Mouse (Mus musculus) lung, postnatal 0 days (tissue): Measurements from ENCODE around the gene Ugt1a5. TPM values are rescaled to one million over a fixed set of nuclear protein-coding genes. Genes with fewer than 3 reads are reported as not detected.

Source experiments
- ATAC-seq: fragments of 200-750 bp; cut with Nextera tagmentation; 2 replicates; pipeline ENCODE4 v1.8.0; 2017; ENCODE audit warnings: moderate library complexity
- DNase-seq: peaks from one replicate; pipeline ENCODE4 v3.0.0-alpha.2; 2016; ENCODE audit warnings: low spot score
- H3K27ac ChIP-seq: fragments of 300-500 bp; sonication (generic); 2 replicates; pipeline ENCODE4 v1.5.1; 2014; ENCODE audit warnings: antibody characterized with exemption, mild to moderate bottlenecking, low read length, mixed read lengths
- H3K27me3 ChIP-seq: fragments of 300-500 bp; sonication (generic); replicated peaks from 2 replicates; pipeline ENCODE4 v1.6.1; 2014; ENCODE audit warnings: low read length, mixed read lengths; ENCODE audit not compliant: insufficient read depth
- H3K36me3 ChIP-seq: fragments of 300-500 bp; sonication (generic); 2 replicates; pipeline ENCODE4 v1.6.1; 2014; ENCODE audit warnings: low read length, mixed read lengths; ENCODE audit not compliant: insufficient read depth
- H3K4me1 ChIP-seq: fragments of 300-500 bp; sonication (generic); 2 replicates; pipeline ENCODE4 v1.6.1; 2014; ENCODE audit warnings: antibody characterized with exemption, low read depth, low read length, mixed read lengths; ENCODE audit not compliant: insufficient read depth
- H3K4me2 ChIP-seq: fragments of 300-500 bp; sonication (generic); replicated peaks from 2 replicates; pipeline ENCODE4 v1.6.1; 2014; ENCODE audit warnings: low read depth, mild to moderate bottlenecking, low read length, moderate library complexity, mixed read lengths
- H3K4me3 ChIP-seq: fragments of 300-500 bp; sonication (generic); 2 replicates; pipeline ENCODE4 v1.5.1; 2014; ENCODE audit warnings: low read depth, low read length
- H3K9ac ChIP-seq: fragments of 300-500 bp; sonication (generic); replicated peaks from 2 replicates; pipeline ENCODE4 v1.6.1; 2014; ENCODE audit warnings: low read depth, mild to moderate bottlenecking
- H3K9me3 ChIP-seq: fragments of 300-500 bp; sonication (generic); 2 replicates; pipeline ENCODE4 v1.6.1; 2016; ENCODE audit warnings: low read length, mixed read lengths
- CTCF ChIP-seq: IDR thresholded peaks from 2 replicates; pipeline ENCODE4 v1.5.1; 2016; ENCODE audit warnings: antibody characterized with exemption, mild to moderate bottlenecking
- EP300 ChIP-seq: IDR thresholded peaks from 2 replicates; pipeline ENCODE4 v1.6.1; 2016; ENCODE audit warnings: antibody characterized with exemption, mild to moderate bottlenecking, control low read depth
- WGBS: fragments of 180-500 bp; shearing (Covaris S2); extraction: QIAGEN DNeasy Blood & Tissue Kit; methylation state at CpG from one replicate; pipeline ENCODE4 v1.1.7; 2014; 5-methylcytosine and 5-hydroxymethylcytosine counted together
- polyA plus RNA-seq: library from polyadenylated mRNA; unstranded; fragments of >200 nt; fragmentation: Nextera tagmentation; extraction: Ambion mirVana; gene quantifications from 2 replicates; pipeline ENCODE4 v1.2.1, GENCODE M21; 2015

Ugt1a5 gene
- polyA plus RNA-seq, 1 experiment from 2014 or later: not detected

DNA sequence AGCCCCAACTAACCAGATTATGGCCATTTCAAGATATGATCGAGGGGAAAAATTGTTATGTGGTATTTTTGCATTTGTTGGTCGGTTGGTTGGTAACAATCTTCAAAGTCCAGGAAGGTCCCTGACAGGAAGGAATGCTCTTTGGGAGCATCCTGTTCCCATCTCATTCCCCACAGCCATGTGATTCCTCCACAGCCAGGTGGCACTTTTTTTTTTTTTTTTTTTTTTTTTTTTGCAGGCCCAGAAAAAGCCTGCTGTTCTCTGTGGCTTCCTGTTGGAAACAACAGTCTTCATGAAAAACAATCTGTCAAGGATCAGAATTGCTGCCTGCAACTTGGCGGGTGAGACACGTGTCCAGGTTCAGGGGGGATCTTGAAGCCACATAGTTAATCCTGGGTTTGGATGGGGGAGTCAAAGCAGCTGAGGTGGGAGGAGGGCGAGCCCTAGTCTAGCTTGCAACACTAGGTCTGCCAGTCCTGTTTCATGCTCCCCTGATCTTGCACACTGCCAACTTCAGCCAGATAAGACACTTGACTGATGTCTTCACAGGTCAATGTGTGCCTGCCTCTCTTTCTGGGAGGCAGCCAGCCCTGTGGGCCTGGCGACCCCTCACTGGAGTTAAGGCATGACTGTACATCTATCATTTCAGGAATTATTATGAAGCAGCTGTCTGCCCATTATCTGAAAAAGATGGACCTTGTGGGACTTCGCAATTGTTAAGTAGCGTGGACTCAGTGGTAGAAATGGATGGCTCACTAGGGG is 93.2 kb downstream of the Ugt1a5 start:
- H3K27me3 ChIP-seq: no peaks in the 10 kb centered on the region
- peaks cover 13% of the 10 kb centered on the region for H3K9me3 ChIP-seq
- 0 out of 2 replicates have a peak, but pooled peaks cover 7% of the 10 kb centered on the region for H3K4me1 ChIP-seq
- no peak overlapping the region for H3K27ac ChIP-seq
- TF ChIP-seq CTCF: no peak
- no peak for TF ChIP-seq EP300
- peak; percentile 8 for ATAC-seq
- WGBS: 59% methylated on average over 8 of the region's 8 CpGs
- DNase-seq: no peak
- H3K4me3 ChIP-seq: no peak overlapping the region
- H3K36me3 ChIP-seq: peaks cover 30% of the 10 kb centered on the region
- H3K9ac ChIP-seq: no peak overlapping the region
- H3K4me2 ChIP-seq: no peak overlapping the region

DNA sequence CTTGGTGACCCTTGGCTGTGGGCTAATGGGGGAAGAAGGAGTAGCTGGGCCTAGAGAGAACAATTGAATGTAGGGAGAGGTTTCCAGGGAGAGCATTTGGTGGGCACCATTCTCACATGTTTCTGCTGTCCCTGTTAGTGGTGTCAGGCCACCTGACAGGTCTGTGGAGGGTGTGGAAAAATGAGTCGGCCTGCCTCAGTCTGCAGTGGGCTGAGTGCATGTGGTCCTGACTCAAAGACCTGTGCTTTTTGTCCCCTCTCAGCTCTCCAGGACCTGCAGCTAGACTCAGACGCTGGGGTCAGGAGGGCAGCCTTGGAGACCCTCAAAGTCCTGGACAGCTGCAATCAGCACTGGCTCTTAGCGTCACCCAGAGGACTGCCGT is 93.8 kb downstream of the Ugt1a5 start:
- Histone ChIP-seq H3K27me3 (no peaks in the 10 kb centered on the region), H3K4me3 (no peak overlapping the region), H3K9ac (no peak overlapping the region), H3K9me3 (peaks cover 9% of the 10 kb centered on the region), H3K4me2 (no peak overlapping the region), H3K4me1 (0 out of 2 replicates have a peak, but pooled peaks cover 7% of the 10 kb centered on the region), H3K27ac (no peak overlapping the region), H3K36me3 (peaks cover 36% of the 10 kb centered on the region)
- DNase-seq (no peak), ATAC-seq (peak; percentile 1)
- no peak for TF ChIP-seq EP300
- TF ChIP-seq CTCF: no peak
- 69% methylated on average over 4 of the region's 4 CpGs for WGBS

DNA sequence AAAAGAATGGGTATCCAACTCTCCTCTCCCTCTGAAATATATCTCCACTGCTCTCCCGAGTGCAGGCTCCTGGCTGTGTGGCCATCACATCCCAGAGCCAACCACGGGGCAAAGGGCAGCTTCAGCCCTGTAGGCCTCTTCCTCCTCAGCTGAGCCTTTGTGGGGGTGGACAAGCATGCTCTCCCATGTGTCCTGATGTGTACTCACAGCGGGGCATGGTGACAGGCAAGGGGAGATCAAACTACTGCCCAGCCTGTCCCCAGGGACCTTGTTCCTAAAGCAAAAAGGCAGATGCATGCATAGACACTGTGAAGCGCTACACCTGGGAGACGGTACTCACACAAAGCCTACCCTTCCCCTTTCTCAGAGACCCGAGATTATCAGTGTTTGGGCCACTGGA is 94.3 kb downstream of the Ugt1a5 start:
- no peaks in the 10 kb centered on the region for H3K27me3 ChIP-seq
- 0 out of 2 replicates have a peak, but pooled peaks cover 7% of the 10 kb centered on the region for H3K4me1 ChIP-seq
- no peak overlapping the region for H3K4me3 ChIP-seq
- DNase-seq (no peak), ATAC-seq (no peak; the same call in 1 of the 2 replicates)
- WGBS: 71% methylated on average over 6 of the region's 6 CpGs
- peaks cover 41% of the 10 kb centered on the region for H3K36me3 ChIP-seq
- TF ChIP-seq CTCF (no peak), EP300 (no peak)
- H3K4me2 ChIP-seq: no peak overlapping the region
- H3K9me3 ChIP-seq: peaks cover 7% of the 10 kb centered on the region
- H3K27ac ChIP-seq: no peak overlapping the region
- H3K9ac ChIP-seq: no peak overlapping the region

DNA sequence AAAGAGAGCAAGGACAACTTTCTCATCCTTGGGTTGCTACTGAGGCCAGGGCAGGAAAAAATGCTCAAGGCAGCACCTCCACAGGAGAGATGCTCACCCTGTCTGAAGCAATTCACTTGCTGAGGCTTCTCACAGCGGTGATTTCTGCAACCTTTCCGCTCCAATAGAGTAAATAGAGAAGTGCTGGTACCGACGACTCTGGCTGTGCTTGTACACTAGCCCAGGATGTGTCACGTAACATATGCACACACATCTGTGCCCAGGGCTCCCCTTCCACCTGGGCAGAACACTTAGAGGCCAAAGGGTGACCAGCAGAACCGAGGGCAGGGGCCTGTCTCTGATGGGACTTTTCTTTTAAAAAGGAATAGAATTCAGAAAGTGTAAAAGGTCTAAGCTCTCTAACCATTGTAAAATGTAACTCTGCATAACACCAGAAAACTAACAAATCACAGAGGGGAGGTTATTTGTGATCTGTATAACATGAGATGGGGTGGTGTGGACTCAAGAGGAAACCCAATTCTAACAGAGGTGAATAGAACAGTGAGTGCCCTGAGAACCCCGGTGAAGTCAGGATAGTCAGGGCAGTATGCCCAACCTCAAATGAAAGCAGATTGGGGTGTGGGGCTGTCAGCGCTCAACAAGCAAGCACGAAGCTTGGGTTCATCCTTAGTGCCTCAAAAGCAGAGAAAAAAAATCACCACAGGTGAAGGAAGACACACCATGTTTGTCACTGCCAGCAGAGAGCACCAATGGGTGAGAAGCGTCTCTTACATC is 95.0 kb downstream of the Ugt1a5 start:
- WGBS: 76% methylated on average over 10 of the region's 10 CpGs
- DNase-seq: no peak
- peaks cover 47% of the 10 kb centered on the region for H3K36me3 ChIP-seq
- H3K9ac ChIP-seq: no peak overlapping the region
- no peak overlapping the region for H3K27ac ChIP-seq
- no peak overlapping the region for H3K4me3 ChIP-seq
- no peak for ATAC-seq
- H3K27me3 ChIP-seq: no peaks in the 10 kb centered on the region
- H3K4me2 ChIP-seq: no peak overlapping the region
- no peak for TF ChIP-seq CTCF
- no peak for TF ChIP-seq EP300
- 0 out of 2 replicates have a peak, but pooled peaks cover 7% of the 10 kb centered on the region for H3K4me1 ChIP-seq
- peaks cover 5% of the 10 kb centered on the region for H3K9me3 ChIP-seq

DNA sequence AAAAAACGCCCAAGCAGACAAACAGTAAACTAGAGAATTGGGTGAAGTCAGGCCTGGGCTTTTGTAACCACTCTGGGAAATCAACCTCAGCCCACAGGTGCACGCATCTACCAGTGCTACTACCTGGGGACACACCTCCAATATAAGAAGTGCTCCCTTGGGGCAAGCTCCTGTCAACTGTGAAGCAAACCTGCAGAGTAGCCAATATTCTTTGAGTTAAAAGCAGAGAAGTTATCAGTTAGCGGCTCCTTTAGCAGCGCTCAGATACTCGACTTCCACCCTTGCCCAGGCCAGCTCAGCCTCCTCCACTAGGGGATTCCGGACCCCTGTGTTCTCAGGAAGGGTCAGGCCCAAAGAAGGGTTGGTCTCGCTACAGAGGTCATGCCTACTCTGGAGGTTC is 95.9 kb downstream of the Ugt1a5 start:
- H3K4me1 ChIP-seq: 0 out of 2 replicates have a peak, but pooled peaks cover 7% of the 10 kb centered on the region
- DNase-seq (no peak), ATAC-seq (no peak)
- no peak overlapping the region for H3K27ac ChIP-seq
- H3K9ac ChIP-seq: no peak overlapping the region
- no peak overlapping the region for H3K4me2 ChIP-seq
- peaks cover 56% of the 10 kb centered on the region for H3K36me3 ChIP-seq
- H3K9me3 ChIP-seq: no peaks in the 10 kb centered on the region
- 84% methylated on average over 7 of the region's 7 CpGs for WGBS
- H3K27me3 ChIP-seq: no peaks in the 10 kb centered on the region
- no peak for TF ChIP-seq EP300
- no peak for TF ChIP-seq CTCF
- H3K4me3 ChIP-seq: no peak overlapping the region

DNA sequence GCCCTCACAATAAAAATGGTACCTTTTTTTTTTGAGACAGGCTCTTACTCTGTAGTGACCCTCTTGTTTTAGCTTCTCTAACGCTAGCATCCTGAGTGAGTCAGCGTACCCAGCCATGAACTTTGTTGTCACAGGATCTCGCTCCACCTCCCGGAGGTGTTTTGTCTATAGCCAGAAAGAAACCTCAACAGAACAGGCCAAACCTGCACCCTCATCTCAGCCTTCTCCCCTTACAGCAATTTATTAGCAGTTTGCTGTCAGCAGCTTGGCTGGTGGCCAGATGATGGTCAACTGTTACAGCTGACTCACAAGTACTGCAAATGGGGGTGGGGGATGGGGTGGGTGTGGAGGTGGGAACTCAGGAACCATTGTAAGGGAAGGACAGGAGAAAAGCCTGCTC is 96.4 kb downstream of the Ugt1a5 start:
- no peak overlapping the region for H3K9ac ChIP-seq
- DNase-seq: peak; percentile 74
- H3K4me1 ChIP-seq: 0 out of 2 replicates have a peak, but pooled peaks cover 7% of the 10 kb centered on the region
- no peak for TF ChIP-seq EP300
- TF ChIP-seq CTCF: no peak
- H3K9me3 ChIP-seq: no peaks in the 10 kb centered on the region
- no peak overlapping the region for H3K4me3 ChIP-seq
- H3K27me3 ChIP-seq: no peaks in the 10 kb centered on the region
- peaks cover 62% of the 10 kb centered on the region for H3K36me3 ChIP-seq
- H3K27ac ChIP-seq: no peak overlapping the region
- ATAC-seq: peak; percentile 8
- H3K4me2 ChIP-seq: no peak overlapping the region
- 73% methylated on average over 4 of the region's 4 CpGs for WGBS
